Mouse (Mus musculus): Measurements from ENCODE around the gene Cep57l1.
"Not testable (repeated sequence)": the region's sequence is repeated elsewhere in the genome, so short reads cannot be mapped to it uniquely, and the experiment has no call there.

Gene Cep57l1

DNA sequence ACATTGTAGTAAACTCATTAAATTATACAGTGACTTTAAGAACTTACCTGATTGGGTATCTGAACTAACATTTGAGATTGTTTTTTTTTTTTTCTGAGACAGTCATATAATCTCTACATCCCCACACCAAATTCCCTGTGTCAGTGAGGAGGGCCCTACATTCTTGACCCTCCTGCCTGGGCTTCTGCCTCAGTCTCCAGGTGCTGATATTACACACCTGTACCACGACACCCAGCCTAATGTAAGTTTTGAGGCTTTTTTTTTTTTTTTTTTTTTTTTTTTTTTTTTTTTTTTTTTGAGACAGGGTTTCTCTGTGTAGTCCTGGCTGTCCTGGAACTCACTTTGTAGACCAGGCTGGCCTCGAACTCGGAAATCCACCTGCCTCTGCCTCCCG, 13.6 kb upstream of the Cep57l1 start:
- H3K27me3 ChIP-seq (ENCODE audit: control insufficient read depth, insufficient read depth, low read length, poor library complexity, severe bottlenecking); H3K36me3 ChIP-seq (ENCODE audit: control insufficient read depth, insufficient read depth, low read length, poor library complexity, severe bottlenecking); DNase-seq (ENCODE audit: low read depth, low spot score): not testable (repeated sequence)

DNA sequence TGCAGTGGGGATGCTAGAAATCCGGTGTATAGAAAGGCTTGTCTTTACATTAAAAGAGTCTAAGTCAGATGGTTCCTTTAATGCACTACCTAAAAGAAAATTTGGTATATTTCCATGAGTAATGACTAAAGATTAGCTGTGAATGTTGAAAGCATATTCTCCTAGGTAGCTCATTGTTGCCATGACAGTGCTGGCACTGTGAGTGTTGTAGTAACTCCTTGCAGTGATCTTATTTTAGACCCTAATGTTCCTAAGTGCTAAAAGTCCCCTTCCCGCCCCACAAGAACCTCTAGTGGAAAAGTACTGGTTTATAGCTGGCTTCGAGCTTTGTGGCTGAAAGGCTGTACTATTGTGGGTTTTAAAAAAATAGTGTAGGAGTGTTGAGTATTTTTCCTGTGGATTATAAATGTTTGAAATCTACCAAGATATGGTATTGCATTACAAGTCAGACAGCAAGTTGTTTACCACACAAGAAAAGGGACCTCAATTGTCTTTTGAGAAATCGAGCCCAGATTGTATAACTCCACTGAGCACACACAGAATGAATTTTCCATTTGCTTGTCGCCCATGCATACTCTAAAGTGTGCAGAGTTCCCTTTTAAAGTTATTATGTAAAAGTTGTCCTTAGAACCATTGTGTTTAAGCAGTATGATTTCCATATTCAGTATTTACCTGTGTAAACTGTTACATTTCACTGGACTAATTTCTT, 13.1 kb upstream of the Cep57l1 start:
- Histone ChIP-seq H3K27me3 (ENCODE audit: control insufficient read depth, insufficient read depth, low read length, poor library complexity, severe bottlenecking) (no peaks in the 10 kb centered on the region), H3K36me3 (ENCODE audit: control insufficient read depth, insufficient read depth, low read length, poor library complexity, severe bottlenecking) (no peaks in the 10 kb centered on the region)

DNA sequence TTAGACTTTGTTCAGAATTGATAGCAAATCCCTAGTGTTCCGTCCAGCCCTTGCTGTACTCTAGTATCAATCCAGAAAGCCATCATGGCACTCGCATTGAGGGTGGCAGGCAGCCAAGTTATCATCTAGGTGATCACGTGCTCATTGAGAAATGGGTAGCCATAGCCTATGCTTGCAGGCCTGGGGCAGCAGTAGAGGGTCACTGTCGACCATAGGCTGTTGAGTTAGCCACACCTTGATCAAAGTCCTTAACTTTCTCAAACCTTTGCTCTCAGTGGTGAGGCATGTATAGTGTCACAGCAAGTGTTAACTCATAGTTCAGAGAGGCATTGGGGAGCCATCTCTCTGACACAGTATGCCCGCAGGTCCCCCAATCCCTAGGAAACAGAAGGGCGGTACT, 11.5 kb upstream of the Cep57l1 start:
- no peaks in the 10 kb centered on the region for H3K27me3 ChIP-seq (ENCODE audit: control insufficient read depth, insufficient read depth, low read length, poor library complexity, severe bottlenecking)
- H3K36me3 ChIP-seq (ENCODE audit: control insufficient read depth, insufficient read depth, low read length, poor library complexity, severe bottlenecking) = no peaks in the 10 kb centered on the region
- DNase-seq (ENCODE audit: low read depth, low spot score) = no peak

More for the DNA sequence above, 13.1 kb upstream of the Cep57l1 start:
- no peak for DNase-seq (ENCODE audit: low read depth, low spot score)

DNA sequence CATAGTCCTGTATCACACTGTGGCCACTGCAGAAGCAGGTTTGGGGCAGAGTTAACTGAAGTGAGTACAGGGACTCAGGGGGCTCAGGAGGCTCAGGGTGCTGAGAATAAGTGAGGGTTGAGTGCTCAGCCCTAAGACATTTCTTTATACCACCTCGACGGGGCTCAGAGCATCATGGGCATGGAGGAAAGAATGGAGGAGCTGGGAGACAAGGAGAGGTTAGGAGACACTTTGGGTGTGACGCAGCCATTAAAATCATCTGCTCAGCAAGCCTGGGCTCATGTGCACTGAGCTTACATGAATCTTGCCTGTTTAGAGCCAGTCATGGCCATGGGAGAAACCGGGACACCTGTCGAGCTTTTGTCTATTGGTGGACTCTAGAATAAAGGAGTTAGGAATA, 10.7 kb upstream of the Cep57l1 start:
- no peaks in the 10 kb centered on the region for H3K36me3 ChIP-seq (ENCODE audit: control insufficient read depth, insufficient read depth, low read length, poor library complexity, severe bottlenecking)
- H3K27me3 ChIP-seq (ENCODE audit: control insufficient read depth, insufficient read depth, low read length, poor library complexity, severe bottlenecking) = no peaks in the 10 kb centered on the region
- no peak for DNase-seq (ENCODE audit: low read depth, low spot score)

DNA sequence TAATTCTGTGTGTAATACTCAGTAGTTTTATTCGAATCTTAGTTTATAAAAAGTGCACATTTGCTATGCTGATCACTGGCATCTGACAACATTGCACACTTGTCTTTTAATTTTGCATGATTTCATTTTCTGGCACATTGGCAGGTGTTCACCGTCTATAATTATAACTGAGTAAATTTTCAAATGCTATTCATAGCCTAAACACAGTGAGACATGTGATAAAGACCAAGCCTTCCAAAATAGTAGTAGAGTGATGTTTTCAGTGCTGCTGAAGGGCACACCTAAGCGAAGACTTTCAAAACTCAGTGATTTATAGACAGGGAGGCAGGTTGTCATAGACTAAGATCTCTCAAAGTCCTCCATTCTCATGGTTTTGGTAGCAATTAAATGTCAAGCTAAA, 9.6 kb upstream of the Cep57l1 start:
- no peaks in the 10 kb centered on the region for H3K36me3 ChIP-seq (ENCODE audit: control insufficient read depth, insufficient read depth, low read length, poor library complexity, severe bottlenecking)
- no peak for DNase-seq (ENCODE audit: low read depth, low spot score)

DNA sequence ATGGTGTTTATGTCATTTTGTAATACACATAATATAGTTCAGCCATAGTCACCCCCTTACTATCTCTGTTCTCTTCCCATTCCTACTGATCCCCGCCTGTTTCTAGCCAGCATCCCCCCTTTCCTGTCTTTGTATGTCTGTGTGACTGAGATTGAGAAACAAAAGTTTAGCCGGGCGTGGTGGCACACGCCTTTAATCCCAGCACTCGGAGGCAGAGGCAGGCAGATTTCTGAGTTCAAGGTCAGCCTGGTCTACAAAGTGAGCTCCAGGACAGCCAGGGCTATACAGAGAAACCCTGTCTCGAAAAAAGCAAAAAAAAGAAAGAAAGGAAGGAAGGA, 9.0 kb upstream of the Cep57l1 start:
- not testable (repeated sequence) for DNase-seq (ENCODE audit: low read depth, low spot score); H3K36me3 ChIP-seq (ENCODE audit: control insufficient read depth, insufficient read depth, low read length, poor library complexity, severe bottlenecking); H3K27me3 ChIP-seq (ENCODE audit: control insufficient read depth, insufficient read depth, low read length, poor library complexity, severe bottlenecking)

More for the DNA sequence above, 9.6 kb upstream of the Cep57l1 start:
- no peaks in the 10 kb centered on the region for H3K27me3 ChIP-seq (ENCODE audit: control insufficient read depth, insufficient read depth, low read length, poor library complexity, severe bottlenecking)

DNA sequence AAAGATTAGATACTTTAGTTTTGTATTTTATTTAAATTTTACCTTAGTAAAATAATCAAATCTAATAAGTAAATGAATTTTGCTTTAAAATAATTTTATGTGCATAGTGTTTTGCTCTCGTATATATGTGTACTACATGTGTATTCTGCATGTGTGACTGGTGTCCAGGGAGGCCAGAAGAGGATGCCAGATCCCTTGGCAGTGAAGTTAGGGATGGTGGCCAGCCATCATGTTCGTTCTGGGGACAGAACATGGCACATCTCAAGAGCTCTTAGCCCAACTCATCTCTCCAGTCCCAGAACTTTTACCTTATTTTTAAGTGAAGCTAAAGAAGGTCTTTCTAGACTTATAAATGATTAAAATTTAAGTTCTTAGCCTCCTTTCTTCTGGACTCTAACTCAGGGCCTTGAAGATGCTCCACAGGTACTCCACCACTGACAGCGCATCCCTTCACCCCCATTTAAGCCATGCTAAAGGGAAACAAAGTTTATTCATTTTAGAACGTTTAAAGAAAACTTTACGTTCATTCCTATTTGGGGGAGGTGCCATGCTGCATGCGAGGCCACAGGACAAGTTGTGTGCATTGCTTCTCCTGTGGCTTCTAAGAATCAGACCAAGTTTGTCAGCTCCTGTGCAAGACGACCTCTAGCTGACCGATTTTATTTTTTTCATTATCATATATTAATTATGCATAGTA, 8.5 kb upstream of the Cep57l1 start:
- no peak for DNase-seq (ENCODE audit: low read depth, low spot score)
- H3K36me3 ChIP-seq (ENCODE audit: control insufficient read depth, insufficient read depth, low read length, poor library complexity, severe bottlenecking) = no peaks in the 10 kb centered on the region
- no peaks in the 10 kb centered on the region for H3K27me3 ChIP-seq (ENCODE audit: control insufficient read depth, insufficient read depth, low read length, poor library complexity, severe bottlenecking)

DNA sequence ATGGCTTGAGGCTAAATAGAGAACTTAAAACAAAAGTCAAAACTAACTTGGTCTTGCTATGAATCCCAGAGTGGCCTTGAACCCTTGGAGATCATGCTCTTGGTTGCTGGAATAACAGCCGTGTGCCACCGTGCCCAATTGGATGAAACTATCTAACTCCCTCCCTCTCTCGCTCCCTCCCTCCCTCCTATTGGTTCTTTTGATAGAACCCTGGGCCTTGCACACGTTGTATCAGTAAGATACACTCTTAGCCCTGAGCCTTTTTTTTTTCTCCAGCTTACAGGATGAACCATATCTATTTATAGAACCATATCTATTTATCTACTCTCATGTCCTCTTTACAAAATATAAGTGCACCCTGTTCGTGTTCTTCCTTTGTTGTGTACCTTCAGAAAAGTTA, 6.8 kb upstream of the Cep57l1 start:
- Histone ChIP-seq H3K36me3 (ENCODE audit: control insufficient read depth, insufficient read depth, low read length, poor library complexity, severe bottlenecking) (no peaks in the 10 kb centered on the region), H3K27me3 (ENCODE audit: control insufficient read depth, insufficient read depth, low read length, poor library complexity, severe bottlenecking) (no peaks in the 10 kb centered on the region)
- DNase-seq (ENCODE audit: low read depth, low spot score) = no peak

DNA sequence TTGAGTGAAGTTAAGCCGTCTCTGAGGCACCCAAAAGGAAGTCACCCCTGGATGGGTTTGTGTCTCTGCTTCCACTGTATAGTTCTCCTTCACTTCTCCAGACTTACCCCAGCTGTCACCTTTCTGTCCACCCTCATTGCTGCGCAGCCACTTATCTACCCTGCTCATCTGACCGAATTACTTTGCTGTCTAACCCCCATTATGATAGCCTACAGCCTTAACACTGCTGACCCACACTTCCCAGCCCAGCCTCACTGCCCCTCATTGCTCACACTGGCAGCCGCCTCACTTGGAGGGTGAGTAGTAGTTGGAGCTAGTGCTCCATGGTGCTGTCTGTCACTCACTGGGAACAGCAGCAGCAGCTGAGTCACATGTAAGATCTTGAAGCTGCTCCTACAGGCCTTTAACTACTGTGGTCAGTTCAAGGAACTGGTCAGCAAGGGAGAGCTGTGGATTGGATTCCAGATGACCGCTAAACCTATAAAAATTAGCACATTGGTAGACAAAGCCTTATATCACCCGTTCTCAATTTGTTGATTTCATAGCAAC, 4.7 kb upstream of the Cep57l1 start:
- DNase-seq (ENCODE audit: low read depth, low spot score) = no peak
- H3K36me3 ChIP-seq (ENCODE audit: control insufficient read depth, insufficient read depth, low read length, poor library complexity, severe bottlenecking) = no peaks in the 10 kb centered on the region
- H3K27me3 ChIP-seq (ENCODE audit: control insufficient read depth, insufficient read depth, low read length, poor library complexity, severe bottlenecking) = no peaks in the 10 kb centered on the region

DNA sequence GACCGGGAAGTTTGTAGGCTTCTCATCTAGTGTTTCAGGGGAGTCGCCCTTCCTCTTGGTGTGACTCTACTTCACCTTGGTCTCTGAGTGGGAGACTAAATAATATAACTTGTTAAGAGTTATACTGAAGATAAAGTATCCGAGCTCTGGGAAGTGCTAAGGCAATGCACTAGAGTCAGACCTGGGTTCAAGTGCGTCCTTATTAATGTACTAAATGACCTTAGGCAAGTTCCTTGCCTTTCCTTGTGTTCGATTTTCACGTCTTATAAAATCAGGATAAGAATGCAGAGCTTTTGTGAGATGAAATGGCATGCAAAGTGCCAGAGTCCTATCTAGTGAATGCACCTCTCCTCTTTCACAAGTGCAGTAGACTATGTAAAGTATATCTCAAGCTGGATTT, 2.9 kb upstream of the Cep57l1 start:
- Histone ChIP-seq H3K36me3 (ENCODE audit: control insufficient read depth, insufficient read depth, low read length, poor library complexity, severe bottlenecking) (no peaks in the 10 kb centered on the region), H3K27me3 (ENCODE audit: control insufficient read depth, insufficient read depth, low read length, poor library complexity, severe bottlenecking) (no peaks in the 10 kb centered on the region)
- no peak for DNase-seq (ENCODE audit: low read depth, low spot score)

DNA sequence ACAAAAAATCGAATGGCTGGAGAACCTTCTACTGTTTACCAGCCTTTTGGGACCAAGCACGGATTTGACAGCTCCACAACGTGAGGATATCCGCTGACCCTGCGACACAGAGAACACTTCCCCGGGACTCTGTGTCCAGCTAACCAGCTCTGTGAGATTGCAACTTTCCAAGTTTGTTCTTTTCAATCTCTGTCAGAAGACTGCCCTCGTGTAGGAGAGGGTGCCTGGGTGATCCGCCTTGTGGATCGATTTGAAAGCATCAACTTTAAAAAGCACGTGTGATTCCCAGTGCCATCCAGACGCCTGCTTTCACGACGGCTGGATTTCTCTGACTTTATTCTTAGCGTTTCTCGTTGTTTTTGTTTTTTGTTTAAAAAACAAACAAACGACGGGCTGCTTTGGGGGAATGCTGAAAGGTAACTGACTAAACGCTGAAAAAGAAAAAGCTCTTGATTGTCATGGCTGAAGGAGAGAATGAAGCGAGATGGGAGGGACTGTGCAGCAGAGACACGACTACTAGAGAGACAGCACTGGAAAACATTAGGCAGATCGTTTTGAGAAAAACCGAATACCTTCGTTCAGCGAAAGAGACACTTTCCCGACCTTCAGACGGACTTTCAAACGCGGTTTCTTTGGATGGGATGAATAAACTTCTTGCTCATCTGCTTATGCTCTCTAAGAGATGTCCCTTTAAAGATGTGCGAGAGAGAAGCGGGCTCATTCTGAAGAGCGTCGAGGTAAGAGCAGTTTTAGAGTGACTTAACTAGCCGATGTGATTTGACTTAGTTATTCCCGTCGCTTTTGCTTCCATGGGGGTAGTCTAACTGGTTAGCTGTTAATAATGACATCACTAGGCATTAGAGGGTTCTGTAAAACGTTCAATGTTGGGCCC, 1.1 kb upstream of the Cep57l1 start:
- DNase-seq (ENCODE audit: low read depth, low spot score) = peak; percentile 26
- no peaks in the 10 kb centered on the region for H3K36me3 ChIP-seq (ENCODE audit: control insufficient read depth, insufficient read depth, low read length, poor library complexity, severe bottlenecking)
- H3K27me3 ChIP-seq (ENCODE audit: control insufficient read depth, insufficient read depth, low read length, poor library complexity, severe bottlenecking) = no peaks in the 10 kb centered on the region

DNA sequence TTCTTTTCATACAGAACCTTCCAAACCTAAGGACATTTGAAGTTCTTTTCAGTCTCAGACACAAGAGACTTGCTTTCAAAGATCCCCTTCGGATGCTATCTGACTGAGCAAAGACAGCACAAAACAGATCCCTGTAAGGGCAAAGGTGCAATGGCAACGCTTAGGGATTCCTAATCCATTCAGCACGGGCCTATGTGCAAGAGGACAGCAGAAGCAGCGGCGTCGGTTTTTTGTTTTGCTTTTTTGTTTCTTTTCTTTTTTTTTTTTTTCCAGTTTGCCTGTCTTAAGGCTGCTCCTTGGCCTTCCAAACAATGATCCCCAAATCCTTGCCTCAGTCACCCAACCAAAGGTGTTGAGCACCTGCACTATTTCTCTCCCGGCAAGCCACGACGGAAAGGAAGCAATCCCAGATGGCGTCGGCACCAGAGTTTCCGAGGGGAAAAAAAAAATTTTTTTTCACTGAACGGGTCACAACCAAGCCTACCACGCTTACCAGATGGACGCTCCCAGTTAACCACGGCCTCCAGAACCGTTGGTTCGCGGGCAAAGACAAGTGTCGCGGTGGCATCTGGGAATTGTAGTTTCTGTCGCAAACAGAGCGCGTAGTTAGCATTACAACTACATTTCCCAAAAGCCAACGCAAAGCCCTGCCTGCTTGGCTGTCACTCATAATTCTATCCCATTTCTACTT, 446 bp downstream of the Cep57l1 start:
- DNase-seq (ENCODE audit: low read depth, low spot score) = no peak
- no peaks in the 10 kb centered on the region for H3K27me3 ChIP-seq (ENCODE audit: control insufficient read depth, insufficient read depth, low read length, poor library complexity, severe bottlenecking)
- H3K36me3 ChIP-seq (ENCODE audit: control insufficient read depth, insufficient read depth, low read length, poor library complexity, severe bottlenecking) = no peaks in the 10 kb centered on the region

DNA sequence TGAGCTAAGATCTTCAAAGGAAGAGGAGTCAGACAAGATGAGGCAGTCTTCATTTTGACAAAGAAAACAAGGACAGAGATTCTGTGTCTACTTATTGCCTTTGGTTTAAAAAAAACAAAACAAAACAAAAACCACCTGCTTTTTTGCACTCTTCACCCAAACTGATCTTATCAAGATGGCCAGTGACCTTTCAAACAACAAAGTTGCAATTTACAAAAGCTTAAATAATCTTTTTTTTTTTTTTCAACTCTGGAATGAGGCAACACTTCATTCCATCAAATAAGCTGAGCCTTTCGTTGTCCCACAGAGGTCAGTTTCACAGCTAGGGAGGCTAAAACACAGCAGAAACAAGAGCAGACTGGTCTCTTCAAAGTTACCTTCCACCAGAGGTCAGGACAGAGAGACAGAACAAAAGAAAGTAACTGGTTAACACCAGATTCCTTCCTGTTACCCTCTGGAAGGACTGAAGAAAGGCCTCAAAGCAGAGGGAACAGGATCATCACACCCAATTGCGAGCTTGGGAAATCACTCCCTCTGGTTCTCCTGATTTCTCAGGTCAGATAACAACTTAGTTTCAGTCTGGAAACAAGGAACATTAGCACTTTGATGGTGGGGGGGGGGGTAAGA, 3.8 kb downstream of the Cep57l1 start:
- DNase-seq (ENCODE audit: low read depth, low spot score) = no peak
- Histone ChIP-seq H3K36me3 (ENCODE audit: control insufficient read depth, insufficient read depth, low read length, poor library complexity, severe bottlenecking) (no peaks in the 10 kb centered on the region), H3K27me3 (ENCODE audit: control insufficient read depth, insufficient read depth, low read length, poor library complexity, severe bottlenecking) (no peaks in the 10 kb centered on the region)

DNA sequence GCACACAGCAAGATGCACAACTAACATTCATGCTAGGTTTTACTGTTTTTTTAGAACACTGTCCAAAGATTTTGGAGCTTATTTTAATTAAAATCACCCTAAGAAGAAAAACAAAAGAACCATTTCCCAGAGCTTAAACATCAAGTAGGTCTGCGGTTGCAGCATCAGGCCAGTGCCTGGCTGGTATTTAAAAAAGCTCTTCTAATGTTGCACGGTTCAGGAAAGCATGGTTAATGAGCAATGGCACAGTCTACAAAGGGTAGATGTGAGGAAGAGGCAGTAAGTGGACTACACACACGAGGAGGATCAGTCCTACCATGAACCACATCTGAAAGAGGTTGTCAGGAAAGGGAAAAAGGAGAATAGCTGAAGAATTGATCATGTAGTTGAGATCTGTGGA, 5.0 kb downstream of the Cep57l1 start:
- H3K27me3 ChIP-seq (ENCODE audit: control insufficient read depth, insufficient read depth, low read length, poor library complexity, severe bottlenecking) = no peaks in the 10 kb centered on the region
- DNase-seq (ENCODE audit: low read depth, low spot score) = no peak
- H3K36me3 ChIP-seq (ENCODE audit: control insufficient read depth, insufficient read depth, low read length, poor library complexity, severe bottlenecking) = no peaks in the 10 kb centered on the region

Data from splenic B cell, adult 2 months (primary cell).